Mouse (Mus musculus) heart, postnatal 0 days (tissue): ENCODE data around the gene Wbp2.

Experiments used
- CTCF ChIP-seq: IDR thresholded peaks from 2 replicates; pipeline ENCODE4 v1.5.1; 2016; ENCODE audit warnings: antibody characterized with exemption, control low read depth, low read depth
- EP300 ChIP-seq: IDR thresholded peaks from 2 replicates; pipeline ENCODE4 v1.6.1; 2016; ENCODE audit warnings: antibody characterized with exemption, low read depth

- TF ChIP-seq CTCF, result no peak
- TF ChIP-seq EP300, result no peak
Observed at GRCm38 (mm10) chr11:116133497-116133896, 46.7 kb upstream of the Wbp2 start.
